Mouse (Mus musculus): Measurements from ENCODE around the gene Cct7.

DNA sequence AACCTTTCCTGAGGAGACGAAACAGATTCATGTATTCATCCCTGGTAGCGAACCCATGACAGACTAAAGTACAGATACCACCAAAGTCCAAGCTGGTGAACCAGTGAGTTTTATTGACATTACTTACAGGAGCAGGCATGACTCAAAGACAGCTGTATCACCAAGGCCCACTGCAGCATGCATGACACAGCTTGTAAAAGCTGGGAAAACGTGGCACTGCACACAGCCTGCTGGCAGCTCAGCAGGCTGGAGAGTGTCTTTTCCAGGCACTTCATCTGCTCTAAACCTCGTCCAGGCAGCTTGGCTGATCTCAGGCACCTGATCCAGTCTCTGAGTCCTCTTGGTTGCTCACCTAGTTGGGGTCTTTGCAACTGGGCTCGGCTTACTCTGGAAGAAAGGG lies 57.3 kb downstream of the Cct7 start:
- TF ChIP-seq CTCF (IDR thresholded peaks at IDR 0.05; ENCODE audit: borderline replicate concordance, insufficient read depth, low read depth, low read length) (no peak), POLR2A (IDR thresholded peaks at IDR 0.05; ENCODE audit: borderline replicate concordance, insufficient read depth, low read length) (no peak)

All from cerebellum, adult 2 months (tissue).